Mouse (Mus musculus): Measurements from ENCODE around the gene Zfp668.
A peak's percentile ranks its signal among the peaks of the same experiment; 100 is the strongest.

The Zfp668 gene

DNA sequence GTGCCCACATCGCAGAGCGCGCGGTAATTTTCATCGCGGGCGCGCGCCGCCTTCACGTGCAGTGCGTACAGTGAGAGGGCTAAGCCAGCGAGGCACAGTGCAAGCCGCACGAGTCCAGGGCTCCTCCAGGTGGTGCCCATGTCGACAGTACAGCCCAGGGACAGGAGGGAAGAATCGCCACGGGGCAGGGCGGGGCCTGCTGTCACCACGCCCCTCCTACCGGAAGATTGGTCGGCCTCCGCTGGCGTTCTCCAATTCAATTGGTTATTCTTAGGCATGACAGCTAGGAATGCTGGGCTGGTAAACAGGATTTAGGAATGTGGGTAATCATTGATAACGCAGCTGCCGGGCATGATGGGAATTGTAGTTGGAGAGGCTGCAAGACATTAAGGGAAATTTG is 18.8 kb upstream of the Zfp668 start, which contains the start of the genes Gm21974 and Vkorc1:
Gene Gm21974 (minus strand): TSS at position 13 of the 400 bp plus-strand sequence.
Gene Vkorc1 (minus strand): TSS at position 176 of the 400 bp plus-strand sequence.
- peak; percentile 73 to 81 for DNase-seq (ENCODE audit: low read depth in 2 of 2, low spot score in 2 of 2)

- no peak for DNase-seq (ENCODE audit: low read depth in 2 of 2, low spot score in 2 of 2)
Observed at GRCm38 (mm10) chr7:127894480-127894879, 17.9 kb upstream of the Zfp668 start.

GRCm38 (mm10) chr7:127890798-127891197 is 14.2 kb upstream of the Zfp668 start, which contains the start of gene Prss53:
Gene Prss53, minus strand, starts transcription at chr7:127890970.
- DNase-seq (ENCODE audit: low read depth in 2 of 2, low spot score in 2 of 2), result no peak

DNA sequence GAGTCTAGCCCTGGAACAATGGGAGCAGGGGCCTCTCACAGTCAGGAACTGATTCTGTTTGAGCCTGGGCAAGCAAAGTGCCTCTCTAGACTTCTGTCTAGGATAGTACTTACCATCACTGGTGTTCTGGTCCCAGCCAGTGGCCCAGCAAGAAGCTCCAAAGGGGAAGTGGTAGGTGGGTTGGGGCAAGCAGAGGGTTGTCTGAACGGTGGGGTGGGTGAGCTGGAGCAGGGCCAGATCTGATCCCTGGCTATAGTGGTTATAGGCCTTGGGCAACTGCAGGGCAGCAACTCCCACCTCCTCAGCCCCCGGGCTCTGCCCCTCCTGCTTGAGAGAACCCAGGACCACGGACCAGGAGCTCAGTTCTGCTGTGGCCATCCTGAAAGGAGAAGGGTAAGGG is 12.2 kb upstream of the Zfp668 start:
- no peak for DNase-seq (ENCODE audit: low read depth in 2 of 2, low spot score in 2 of 2)

DNA sequence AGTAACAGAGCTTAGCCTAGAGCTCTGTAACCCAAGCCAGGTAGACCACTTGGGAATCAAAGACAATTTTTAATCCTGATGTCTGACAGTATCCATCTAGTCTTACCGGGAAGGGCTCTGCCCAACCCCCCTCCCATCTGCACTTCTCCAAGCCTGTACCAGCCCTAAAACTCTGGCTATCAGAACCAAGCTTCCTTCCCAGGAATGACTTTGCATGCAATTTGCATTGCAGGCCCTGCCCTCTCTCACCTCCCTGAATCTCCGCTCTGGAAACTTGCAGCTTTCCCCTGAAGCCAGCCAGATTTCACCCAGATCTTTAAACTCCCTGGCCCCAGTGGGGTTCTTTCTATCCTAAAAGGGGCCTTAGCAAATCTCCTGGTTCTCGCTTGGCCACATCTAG is 11.2 kb upstream of the Zfp668 start:
- no peak for DNase-seq (ENCODE audit: low read depth in 2 of 2, low spot score in 2 of 2)

DNA sequence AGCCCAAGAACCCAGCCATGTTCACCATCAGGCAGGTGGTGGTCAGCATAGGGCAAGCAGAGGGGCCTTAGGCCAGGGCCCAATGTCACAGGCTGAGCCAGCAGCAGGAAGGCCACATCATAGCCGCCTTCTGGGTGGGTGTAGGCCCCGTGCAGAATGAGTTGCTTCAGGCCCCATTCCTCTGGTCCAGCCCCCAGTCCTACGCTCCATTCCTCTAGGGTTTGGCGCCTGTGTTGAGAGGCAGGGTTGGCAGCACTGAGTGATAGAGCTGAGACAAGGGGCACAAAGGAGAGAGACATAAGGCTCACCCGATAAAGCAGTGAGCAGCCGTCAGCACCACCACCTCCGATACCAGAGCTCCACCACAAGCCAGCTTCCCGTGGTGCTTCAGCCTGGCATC is 10.6 kb upstream of the Zfp668 start:
- DNase-seq (ENCODE audit: low read depth in 2 of 2, low spot score in 2 of 2), result no peak

DNA sequence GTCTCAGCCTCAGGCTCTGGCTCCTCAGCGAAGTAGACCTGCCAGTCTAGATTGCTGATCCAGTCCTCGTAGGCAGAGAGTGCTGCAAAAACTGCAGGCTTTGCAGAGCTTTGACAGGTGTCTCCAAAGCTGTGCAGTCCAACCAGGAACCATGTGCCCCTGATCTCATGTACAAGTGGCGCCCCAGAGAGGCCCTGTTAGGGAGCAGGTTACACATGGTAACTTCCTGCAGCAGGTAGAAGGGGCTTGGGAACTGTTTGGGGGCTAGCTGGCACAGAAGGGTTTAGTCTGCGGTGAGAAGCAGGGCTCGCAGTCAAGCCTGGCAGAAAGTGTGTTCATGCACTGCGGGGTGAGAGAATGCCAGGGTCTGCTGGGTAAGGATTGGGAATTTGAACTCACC is 9.9 kb upstream of the Zfp668 start:
- no peak for DNase-seq (ENCODE audit: low read depth in 2 of 2, low spot score in 2 of 2)

GRCm38 (mm10) chr7:127885951-127886350 is 9.3 kb upstream of the Zfp668 start:
- no peak for DNase-seq (ENCODE audit: low read depth in 2 of 2, low spot score in 2 of 2)

DNA sequence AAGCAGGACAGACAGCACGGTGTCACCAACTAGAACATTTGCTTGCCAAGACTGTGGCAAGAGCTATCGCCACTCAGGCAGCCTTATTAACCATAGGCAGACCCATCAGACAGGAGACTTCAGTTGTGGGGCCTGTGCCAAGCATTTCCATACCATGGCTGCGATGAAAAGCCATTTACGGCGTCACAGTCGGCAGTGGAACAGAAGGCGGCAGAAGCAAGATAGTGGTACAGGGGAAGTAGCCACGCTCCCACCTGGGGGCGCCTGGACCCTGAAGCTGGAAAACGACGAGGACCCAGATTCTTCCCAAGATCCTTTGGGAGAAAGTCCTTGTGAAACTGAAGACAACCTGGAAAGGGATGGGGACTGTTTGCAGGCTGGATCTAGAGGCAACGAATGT is 3.8 kb upstream of the Zfp668 start:
- no peak for DNase-seq (ENCODE audit: low read depth in 2 of 2, low spot score in 2 of 2)

GRCm38 (mm10) chr7:127879301-127879700 is 2.7 kb upstream of the Zfp668 start:
- DNase-seq (ENCODE audit: low read depth in 2 of 2, low spot score in 2 of 2), result no peak

DNA sequence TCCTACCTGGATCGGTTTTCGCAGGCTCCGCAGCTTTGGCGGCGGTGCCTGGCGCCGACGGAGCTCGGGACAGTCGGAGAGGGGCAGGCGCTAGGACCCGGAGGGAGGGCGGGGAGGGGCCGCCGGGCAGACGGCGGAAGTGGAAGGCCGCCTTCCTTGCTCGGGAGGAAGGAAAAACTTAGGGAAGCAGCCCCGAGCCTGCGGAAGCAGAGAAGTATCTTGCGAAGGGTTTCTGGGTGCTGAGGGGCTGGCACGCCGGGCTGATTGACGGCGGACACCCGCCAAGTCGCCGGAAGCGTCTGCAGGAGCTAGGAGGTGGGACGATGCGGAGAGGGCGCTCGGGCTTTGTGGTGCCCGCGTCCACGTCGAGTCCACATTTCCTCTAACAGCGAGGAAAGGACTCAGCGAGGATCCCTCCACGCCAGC is 574 bp downstream of the Zfp668 start, which contains the start of gene Zfp646:
Gene Zfp646 (plus strand): TSS at position 181 of the 426 bp plus-strand sequence.
- DNase-seq (ENCODE audit: low read depth in 2 of 2, low spot score in 2 of 2), result peak; percentile 61 to 66

- DNase-seq (ENCODE audit: low read depth in 2 of 2, low spot score in 2 of 2), result peak; percentile 64 to 78
Observed at GRCm38 (mm10) chr7:127875627-127876001, 1.0 kb downstream of the Zfp668 start.

DNA sequence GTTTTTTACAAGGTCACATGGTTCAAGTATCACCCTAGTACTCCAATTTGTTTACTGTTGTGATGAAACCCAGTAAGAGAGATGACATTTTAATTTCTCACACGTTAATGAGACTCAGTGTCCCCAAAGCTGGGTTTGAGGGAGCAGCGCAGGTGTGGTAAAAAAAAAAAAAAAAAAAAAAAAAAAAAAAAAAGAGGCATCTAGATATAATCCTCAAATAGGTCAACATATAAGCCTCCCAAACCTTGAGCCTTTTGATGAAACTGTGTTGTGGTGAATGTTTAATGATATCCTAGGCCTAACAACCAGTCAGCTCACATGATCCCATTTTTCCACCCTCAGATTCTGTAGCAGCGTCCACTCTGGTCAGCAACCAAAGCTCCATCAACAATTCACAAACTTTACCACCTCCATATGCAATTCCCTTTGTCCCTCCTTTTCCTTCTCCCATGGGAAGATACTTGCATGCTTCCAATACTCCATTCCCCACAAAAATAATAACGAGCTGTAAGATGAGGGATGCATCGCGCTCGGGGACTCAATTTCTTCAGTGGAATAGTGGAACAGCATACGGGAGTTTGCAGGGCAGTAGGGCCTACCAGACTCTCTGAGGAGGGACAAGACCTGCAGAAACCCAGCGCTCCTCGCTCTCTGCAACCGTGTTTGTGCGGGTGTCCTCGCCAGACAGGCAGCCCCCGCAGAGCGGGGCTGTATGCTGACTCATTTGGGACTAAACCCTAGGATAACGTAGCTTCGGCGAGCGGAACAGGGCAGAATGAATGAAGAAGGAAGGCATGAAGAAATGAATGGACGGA is 1.6 kb downstream of the Zfp668 start:
- DNase-seq (ENCODE audit: low read depth in 2 of 2, low spot score in 2 of 2), result no peak

GRCm38 (mm10) chr7:127870136-127870821 is 6.3 kb downstream of the Zfp668 start:
- DNase-seq (ENCODE audit: low read depth in 2 of 2, low spot score in 2 of 2), result no peak

- DNase-seq (ENCODE audit: low read depth in 2 of 2, low spot score in 2 of 2), result no peak
Observed at GRCm38 (mm10) chr7:127869149-127869810, 7.3 kb downstream of the Zfp668 start.

DNA sequence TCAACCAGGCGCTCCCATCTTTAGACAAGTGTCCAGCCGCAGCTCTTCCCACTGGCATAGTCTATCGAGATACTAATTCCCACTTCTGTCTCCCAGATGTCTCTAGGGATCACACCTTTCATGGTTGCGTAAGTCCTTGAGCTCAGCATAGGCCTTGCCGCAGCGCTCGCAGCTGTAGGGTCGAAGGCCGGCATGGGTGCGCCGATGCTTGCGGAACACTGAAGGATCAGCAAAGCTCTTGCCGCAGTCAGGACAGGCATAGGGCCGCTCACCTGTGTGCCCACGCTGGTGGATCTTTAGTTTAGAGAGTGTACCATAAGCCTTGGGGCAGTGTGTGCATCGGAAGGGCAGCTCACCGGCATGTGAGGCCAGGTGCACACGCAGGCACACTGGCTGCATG is 9.0 kb downstream of the Zfp668 start:
- DNase-seq (ENCODE audit: low read depth in 2 of 2, low spot score in 2 of 2), result no peak

- DNase-seq (ENCODE audit: low read depth in 2 of 2, low spot score in 2 of 2), result no peak
Observed at GRCm38 (mm10) chr7:127866434-127866833, 10.2 kb downstream of the Zfp668 start.

- no peak for DNase-seq (ENCODE audit: low read depth in 2 of 2, low spot score in 2 of 2)
Observed at GRCm38 (mm10) chr7:127858258-127858657, 18.4 kb downstream of the Zfp668 start.

DNA sequence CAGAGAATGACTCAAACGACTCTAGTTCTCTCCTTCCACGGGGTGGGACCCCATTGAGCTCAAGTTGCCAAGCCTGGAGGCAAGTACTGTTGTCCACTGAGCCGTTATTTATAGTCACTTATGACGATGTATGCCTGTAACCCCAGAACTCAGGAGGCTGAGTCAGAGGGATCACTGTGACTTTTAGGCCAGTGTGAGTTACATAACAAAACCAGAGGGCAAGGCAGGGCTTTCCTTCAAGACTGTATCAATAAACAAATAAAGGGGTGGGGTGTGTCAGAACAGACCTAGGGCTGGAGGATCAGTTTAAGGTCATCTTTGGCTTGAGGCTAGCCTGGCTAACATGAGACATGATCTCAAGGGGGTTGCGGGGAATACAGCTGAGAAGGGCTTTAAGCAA is 25.7 kb downstream of the Zfp668 start:
- no peak for DNase-seq (ENCODE audit: low read depth in 2 of 2, low spot score in 2 of 2)

DNA sequence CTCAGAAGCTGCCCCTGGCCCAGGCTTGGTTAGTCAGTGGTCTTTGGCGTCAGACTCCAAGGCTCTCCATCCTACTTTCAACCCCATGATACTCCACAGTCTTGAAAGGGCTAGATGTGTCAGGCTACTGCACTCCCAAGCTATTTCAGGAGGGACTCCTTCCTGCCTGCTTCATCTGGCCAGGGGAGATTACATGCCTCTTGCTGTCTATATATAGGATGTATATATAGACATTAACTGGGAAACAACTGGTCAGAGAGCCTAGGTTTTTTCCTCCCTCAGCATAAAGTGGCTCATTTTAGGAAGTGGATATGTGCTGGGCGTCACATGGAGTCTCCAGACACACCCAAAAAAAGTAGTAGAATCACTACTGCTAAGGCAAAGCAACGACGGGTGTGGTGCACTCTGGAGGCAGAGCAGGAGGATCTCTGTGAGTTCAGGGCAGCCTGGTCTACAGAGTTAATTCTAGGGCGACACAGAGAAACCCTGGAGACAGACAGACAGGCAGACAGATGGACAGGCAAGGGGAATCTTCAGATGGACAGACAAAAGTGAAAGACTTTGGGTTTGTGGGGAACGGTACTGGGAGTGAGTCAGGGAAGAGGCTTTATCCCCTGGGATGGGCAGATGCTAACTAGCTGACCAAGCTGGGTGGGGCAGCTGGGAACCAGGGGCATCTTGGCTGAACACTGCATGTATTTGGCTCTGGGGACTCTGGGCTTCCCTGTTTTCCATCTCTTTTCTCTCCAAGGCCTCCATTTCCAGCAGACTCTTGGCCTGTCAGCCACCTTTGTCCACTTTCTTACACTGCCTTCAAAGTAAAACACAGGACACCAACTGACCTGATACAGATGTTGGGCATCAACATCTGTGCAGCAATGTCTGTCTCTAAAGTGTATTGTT is 26.4 kb downstream of the Zfp668 start:
- no peak for DNase-seq (ENCODE audit: low read depth in 2 of 2, low spot score in 2 of 2)
